Mouse (Mus musculus) testis, adult 2 months (tissue): ENCODE results near the gene Trim11.

Experiments
- CTCF ChIP-seq: fragments of 200-500 bp; IDR thresholded peaks from 2 replicates; pipeline ENCODE4 v1.5.1; 2012; ENCODE audit warnings: low read depth, mild to moderate bottlenecking, inconsistent platforms, low read length, moderate library complexity; ENCODE audit not compliant: control insufficient read depth, insufficient read depth, insufficient replicate concordance
- POLR2A ChIP-seq: fragments of 200-500 bp; IDR thresholded peaks from 2 replicates; pipeline ENCODE4 v1.6.1; 2012; ENCODE audit warnings: low read depth, mild to moderate bottlenecking, inconsistent platforms, low read length, moderate library complexity; ENCODE audit not compliant: control insufficient read depth

DNA sequence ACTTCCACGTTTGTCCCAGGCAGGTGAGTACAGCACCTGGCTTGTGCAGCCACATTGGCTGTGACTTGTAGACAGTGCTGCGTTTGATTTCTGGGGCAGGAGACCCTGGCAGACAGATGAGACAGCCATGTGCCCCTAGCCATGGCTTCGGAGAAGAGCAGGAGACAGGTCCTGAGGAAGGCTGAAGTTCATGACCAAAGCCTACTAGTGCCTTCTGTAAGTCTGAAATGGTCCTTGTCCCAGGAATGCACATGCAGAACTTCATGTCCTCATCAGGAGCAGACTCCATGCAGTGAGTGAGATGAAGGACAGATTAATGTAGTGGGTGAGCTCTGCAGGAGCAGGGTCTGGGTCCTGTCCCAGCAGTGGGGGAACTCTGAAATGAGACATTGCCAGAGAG is 14.0 kb downstream of the Trim11 start:
- TF ChIP-seq POLR2A (no peak), CTCF (no peak)
